Mouse (Mus musculus) liver, postnatal 0 days (tissue): ENCODE results near the gene Mpped1. TPM values are rescaled to one million over a fixed set of nuclear protein-coding genes. Genes with fewer than 3 reads are reported as not detected.

ENCODE experiments used
- ATAC-seq: fragments of 200-750 bp; cut with Nextera tagmentation; 2 replicates; pipeline ENCODE4 v1.8.0; 2017; ENCODE audit warnings: mild to moderate bottlenecking, moderate library complexity
- DNase-seq: peaks from one replicate; pipeline ENCODE4 v3.0.0-alpha.2; 2016
- H3K27ac ChIP-seq: fragments of 300-500 bp; sonication (generic); 2 replicates; pipeline ENCODE4 v1.5.1; 2014; ENCODE audit warnings: antibody characterized with exemption, moderate library complexity, mild to moderate bottlenecking, low read depth
- H3K27me3 ChIP-seq: fragments of 300-500 bp; sonication (generic); 2 replicates; pipeline ENCODE4 v1.6.1; 2014; ENCODE audit warnings: low read length, control low read depth, mixed read lengths; ENCODE audit not compliant: insufficient read depth
- H3K36me3 ChIP-seq: fragments of 300-500 bp; sonication (generic); replicated peaks from 2 replicates; pipeline ENCODE4 v1.6.1; 2014; ENCODE audit warnings: mild to moderate bottlenecking, control low read depth, low read length, moderate library complexity, mixed read lengths; ENCODE audit not compliant: insufficient read depth
- H3K4me1 ChIP-seq: fragments of 300-500 bp; sonication (generic); 2 replicates; pipeline ENCODE4 v1.6.1; 2014; ENCODE audit warnings: antibody characterized with exemption, mild to moderate bottlenecking, control low read depth; ENCODE audit not compliant: insufficient read depth
- H3K4me2 ChIP-seq: fragments of 300-500 bp; sonication (generic); 2 replicates; pipeline ENCODE4 v1.6.1; 2014; ENCODE audit warnings: low read depth, mild to moderate bottlenecking, low read length, moderate library complexity, mixed read lengths
- H3K4me3 ChIP-seq: fragments of 300-500 bp; sonication (generic); 2 replicates; pipeline ENCODE4 v1.5.1; 2014; ENCODE audit warnings: low read depth, low read length
- H3K9ac ChIP-seq: fragments of 300-500 bp; sonication (generic); replicated peaks from 2 replicates; pipeline ENCODE4 v1.6.1; 2014; ENCODE audit warnings: mild to moderate bottlenecking, moderate library complexity
- H3K9me3 ChIP-seq: fragments of 300-500 bp; sonication (generic); 2 replicates; pipeline ENCODE4 v1.6.1; 2016; ENCODE audit warnings: mild to moderate bottlenecking, control low read depth, low read length, mixed read lengths
- CTCF ChIP-seq: sonication (generic); IDR thresholded peaks from 2 replicates; pipeline ENCODE4 v1.5.1; 2016; ENCODE audit warnings: antibody characterized with exemption, low read depth
- EP300 ChIP-seq: IDR thresholded peaks from 2 replicates; pipeline ENCODE4 v1.6.1; 2016; ENCODE audit warnings: antibody characterized with exemption, low read depth, mild to moderate bottlenecking
- WGBS: fragments of 180-500 bp; shearing (Covaris S2); extraction: QIAGEN DNeasy Blood & Tissue Kit; methylation state at CpG from one replicate; pipeline ENCODE4 v1.1.7; 2014; ENCODE audit not compliant: insufficient replicate concordance; 5-methylcytosine and 5-hydroxymethylcytosine counted together
- polyA plus RNA-seq: library from polyadenylated mRNA; unstranded; fragments of >200 nt; fragmentation: Nextera tagmentation; extraction: Ambion mirVana; gene quantifications from 2 replicates; pipeline ENCODE4 v1.2.1, GENCODE M21; 2015

The Mpped1 gene
- polyA plus RNA-seq, 1 experiment from 2014 or later = not detected

DNA sequence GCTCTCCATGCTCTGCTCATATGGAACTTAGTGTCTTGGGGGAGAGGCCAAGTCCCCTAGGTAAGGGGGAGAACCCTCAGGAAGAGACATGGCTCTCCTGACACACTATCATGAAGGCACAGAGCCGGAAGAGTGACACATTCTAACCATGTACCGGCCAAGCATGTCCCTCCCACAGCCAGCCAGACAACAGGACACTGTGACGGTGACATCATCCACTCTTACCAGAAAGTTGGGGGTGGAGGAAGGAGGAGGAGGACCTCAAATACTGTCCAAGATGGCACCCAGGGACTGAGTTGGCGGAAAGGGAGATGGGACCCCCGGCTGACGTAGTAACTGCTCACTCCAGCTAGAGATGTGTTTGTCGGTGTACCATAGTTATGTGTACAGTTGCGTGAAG is 104.6 kb downstream of the Mpped1 start:
- Histone ChIP-seq H3K4me3 (no peak overlapping the region), H3K9ac (no peak overlapping the region), H3K27ac (no peak overlapping the region), H3K4me1 (no peaks in the 10 kb centered on the region), H3K9me3 (no peaks in the 10 kb centered on the region), H3K27me3 (no peaks in the 10 kb centered on the region), H3K36me3 (no peaks in the 10 kb centered on the region), H3K4me2 (no peak overlapping the region)
- no peak for ATAC-seq
- 82% methylated on average over 8 of the region's 8 CpGs for WGBS
- no peak for TF ChIP-seq EP300
- no peak for TF ChIP-seq CTCF
- DNase-seq = no peak

- H3K4me2 ChIP-seq = no peak overlapping the region
- DNase-seq = no peak
- ATAC-seq = no peak
- H3K27ac ChIP-seq = no peak overlapping the region
- H3K9ac ChIP-seq = no peak overlapping the region
- no peaks in the 10 kb centered on the region for H3K27me3 ChIP-seq
- H3K4me1 ChIP-seq = no peaks in the 10 kb centered on the region
- no peaks in the 10 kb centered on the region for H3K36me3 ChIP-seq
- no peak overlapping the region for H3K4me3 ChIP-seq
- WGBS = 75% methylated on average over 9 of the region's 9 CpGs
- H3K9me3 ChIP-seq = no peaks in the 10 kb centered on the region
- TF ChIP-seq CTCF = no peak
- no peak for TF ChIP-seq EP300
These were observed 105.0 kb downstream of the Mpped1 start for GRCm38 (mm10) chr15:83884291-83884690.

DNA sequence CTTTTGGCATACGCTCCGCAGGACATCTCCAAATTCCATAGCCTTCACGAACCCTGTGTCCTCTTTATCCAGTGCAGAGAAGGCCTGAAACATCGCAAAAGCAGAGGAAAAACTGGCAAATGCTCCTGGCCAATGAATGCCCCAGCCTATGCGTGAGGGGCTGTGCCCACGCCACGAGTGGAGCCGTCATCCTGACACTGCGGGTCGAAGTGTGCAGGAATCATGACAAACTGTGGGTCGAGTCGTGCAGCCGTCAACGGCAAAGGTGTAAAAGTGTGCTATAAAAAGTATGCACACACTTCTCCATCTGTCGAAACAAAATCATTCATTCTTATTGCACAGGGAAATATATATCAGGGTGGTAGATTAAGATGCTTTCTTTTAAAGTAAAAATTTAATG is 113.6 kb downstream of the Mpped1 start:
- DNase-seq (no peak), ATAC-seq (no peak)
- no peak overlapping the region for H3K4me2 ChIP-seq
- H3K4me1 ChIP-seq = no peaks in the 10 kb centered on the region
- H3K4me3 ChIP-seq = no peak overlapping the region
- H3K9me3 ChIP-seq = no peaks in the 10 kb centered on the region
- H3K36me3 ChIP-seq = no peaks in the 10 kb centered on the region
- H3K27me3 ChIP-seq = no peaks in the 10 kb centered on the region
- WGBS = 87% methylated on average over 15 of the region's 15 CpGs
- H3K9ac ChIP-seq = no peak overlapping the region
- no peak for TF ChIP-seq EP300
- H3K27ac ChIP-seq = no peak overlapping the region

GRCm38 (mm10) chr15:83894261-83894660 is 115.0 kb downstream of the Mpped1 start:
- H3K4me1 ChIP-seq = no peaks in the 10 kb centered on the region
- no peak for TF ChIP-seq CTCF
- TF ChIP-seq EP300 = no peak
- DNase-seq = no peak
- H3K4me2 ChIP-seq = no peak overlapping the region
- H3K4me3 ChIP-seq = no peak overlapping the region
- no peak overlapping the region for H3K9ac ChIP-seq
- H3K36me3 ChIP-seq = no peaks in the 10 kb centered on the region
- no peaks in the 10 kb centered on the region for H3K9me3 ChIP-seq
- ATAC-seq = no peak
- no peaks in the 10 kb centered on the region for H3K27me3 ChIP-seq
- no peak overlapping the region for H3K27ac ChIP-seq
- WGBS = 64% methylated on average over 7 of the region's 7 CpGs

DNA sequence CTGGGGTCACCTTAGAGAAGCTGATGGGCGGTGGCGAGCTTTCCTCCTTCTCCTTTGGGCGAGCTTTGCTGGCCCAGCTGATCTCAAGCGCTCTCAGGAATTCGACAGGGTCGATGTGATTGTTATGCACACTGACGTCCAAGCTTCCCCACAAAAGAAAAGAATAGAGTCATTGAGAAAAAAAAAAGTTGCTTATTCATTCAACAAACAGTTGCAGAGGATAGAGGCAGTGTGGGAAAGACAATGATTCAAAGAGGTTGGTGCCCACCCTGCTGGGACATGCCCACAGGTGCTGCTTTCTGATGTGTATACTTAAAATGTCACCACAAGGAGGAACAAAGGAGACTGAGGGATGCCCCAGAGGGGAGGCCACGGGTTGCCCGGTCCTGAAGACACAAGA is 116.7 kb downstream of the Mpped1 start:
- no peaks in the 10 kb centered on the region for H3K36me3 ChIP-seq
- no peaks in the 10 kb centered on the region for H3K9me3 ChIP-seq
- no peak overlapping the region for H3K27ac ChIP-seq
- H3K4me1 ChIP-seq = no peaks in the 10 kb centered on the region
- H3K9ac ChIP-seq = no peak overlapping the region
- H3K4me2 ChIP-seq = no peak overlapping the region
- TF ChIP-seq CTCF (no peak), EP300 (no peak)
- WGBS = 46% methylated on average over 9 of the region's 9 CpGs
- H3K27me3 ChIP-seq = no peaks in the 10 kb centered on the region
- H3K4me3 ChIP-seq = no peak overlapping the region
- DNase-seq (no peak), ATAC-seq (no peak)

GRCm38 (mm10) chr15:83897286-83897685 is 118.0 kb downstream of the Mpped1 start:
- Histone ChIP-seq H3K36me3 (no peaks in the 10 kb centered on the region), H3K9me3 (no peaks in the 10 kb centered on the region), H3K4me2 (no peak overlapping the region), H3K9ac (no peak overlapping the region), H3K4me1 (no peaks in the 10 kb centered on the region), H3K27me3 (no peaks in the 10 kb centered on the region), H3K27ac (no peak overlapping the region), H3K4me3 (no peak overlapping the region)
- ATAC-seq (no peak), DNase-seq (no peak)
- TF ChIP-seq EP300 (no peak), CTCF (no peak)
- WGBS = 57% methylated on average over 9 of the region's 9 CpGs

DNA sequence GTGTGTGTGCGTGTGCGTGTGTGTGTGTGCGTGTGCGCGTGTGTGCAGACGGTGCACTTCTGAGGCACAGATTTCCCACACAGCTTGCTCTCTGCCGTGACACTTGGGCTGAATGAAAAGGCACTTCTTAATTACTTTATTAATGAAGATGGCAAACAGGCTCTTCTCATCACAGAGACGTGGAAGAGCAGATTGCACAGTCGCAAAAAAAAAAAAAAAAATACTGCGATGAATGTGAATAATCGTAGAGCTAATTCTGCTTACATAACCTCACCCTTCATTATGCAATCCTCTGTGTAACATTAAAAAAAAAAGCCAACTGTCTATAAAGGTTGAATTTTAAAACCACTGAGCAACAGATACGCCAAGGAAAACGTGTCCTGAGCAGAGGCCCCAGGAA is 127.2 kb downstream of the Mpped1 start:
- Histone ChIP-seq H3K4me3 (no peak overlapping the region), H3K4me2 (no peak overlapping the region), H3K36me3 (no peaks in the 10 kb centered on the region), H3K9me3 (no peaks in the 10 kb centered on the region), H3K4me1 (no peaks in the 10 kb centered on the region), H3K9ac (no peak overlapping the region), H3K27ac (no peak overlapping the region), H3K27me3 (no peaks in the 10 kb centered on the region)
- no peak for TF ChIP-seq EP300
- no peak for DNase-seq
- ATAC-seq = no peak
- WGBS = 80% methylated on average over 13 of the region's 13 CpGs

Other genes with a start within 250 kb of the Mpped1 start
- gene Tspo, start 215.9 kb upstream of the Mpped1 start, polyA plus RNA-seq = 168 and 183 TPM in 2 replicates
- 20.0 and 20.5 TPM in 2 replicates for gene Mcat, start 215.7 kb upstream of the Mpped1 start, polyA plus RNA-seq
- 10.9 and 12.9 TPM in 2 replicates for gene Ttll12, start 184.3 kb upstream of the Mpped1 start, polyA plus RNA-seq
- 0.25 and 0.41 TPM in 2 replicates for gene Scube1, start 54.4 kb upstream of the Mpped1 start, polyA plus RNA-seq